Mouse (Mus musculus): ENCODE data around the gene Ccdc85c.

GRCm38 (mm10) chr12:108221712-108222111, 53.5 kb downstream of the Ccdc85c start:
- TF ChIP-seq CTCF (IDR thresholded peaks at IDR 0.05; ENCODE audit: borderline replicate concordance, control insufficient read depth, extremely low read depth, insufficient read depth, low read length, poor library complexity) (no peak), POLR2A (IDR thresholded peaks at IDR 0.05; ENCODE audit: control insufficient read depth, extremely low read depth, insufficient read depth, low read length, poor library complexity) (no peak)

Measured in thymus, adult 2 months (tissue).